Mouse (Mus musculus) liver, postnatal 0 days (tissue): ENCODE results near the gene Gm2174. TPM values are rescaled to one million over a fixed set of nuclear protein-coding genes. Genes with fewer than 3 reads are reported as not detected.

Experiments used
- ATAC-seq: fragments of 200-750 bp; cut with Nextera tagmentation; 2 replicates; pipeline ENCODE4 v1.8.0; 2017; ENCODE audit warnings: mild to moderate bottlenecking, moderate library complexity
- DNase-seq: peaks from one replicate; pipeline ENCODE4 v3.0.0-alpha.2; 2016
- H3K27ac ChIP-seq: fragments of 300-500 bp; sonication (generic); 2 replicates; pipeline ENCODE4 v1.5.1; 2014; ENCODE audit warnings: antibody characterized with exemption, moderate library complexity, mild to moderate bottlenecking, low read depth
- H3K27me3 ChIP-seq: fragments of 300-500 bp; sonication (generic); 2 replicates; pipeline ENCODE4 v1.6.1; 2014; ENCODE audit warnings: low read length, control low read depth, mixed read lengths; ENCODE audit not compliant: insufficient read depth
- H3K36me3 ChIP-seq: fragments of 300-500 bp; sonication (generic); replicated peaks from 2 replicates; pipeline ENCODE4 v1.6.1; 2014; ENCODE audit warnings: mild to moderate bottlenecking, control low read depth, low read length, moderate library complexity, mixed read lengths; ENCODE audit not compliant: insufficient read depth
- H3K4me1 ChIP-seq: fragments of 300-500 bp; sonication (generic); 2 replicates; pipeline ENCODE4 v1.6.1; 2014; ENCODE audit warnings: antibody characterized with exemption, mild to moderate bottlenecking, control low read depth; ENCODE audit not compliant: insufficient read depth
- H3K4me2 ChIP-seq: fragments of 300-500 bp; sonication (generic); 2 replicates; pipeline ENCODE4 v1.6.1; 2014; ENCODE audit warnings: low read depth, mild to moderate bottlenecking, low read length, moderate library complexity, mixed read lengths
- H3K4me3 ChIP-seq: fragments of 300-500 bp; sonication (generic); 2 replicates; pipeline ENCODE4 v1.5.1; 2014; ENCODE audit warnings: low read depth, low read length
- H3K9ac ChIP-seq: fragments of 300-500 bp; sonication (generic); replicated peaks from 2 replicates; pipeline ENCODE4 v1.6.1; 2014; ENCODE audit warnings: mild to moderate bottlenecking, moderate library complexity
- H3K9me3 ChIP-seq: fragments of 300-500 bp; sonication (generic); 2 replicates; pipeline ENCODE4 v1.6.1; 2016; ENCODE audit warnings: mild to moderate bottlenecking, control low read depth, low read length, mixed read lengths
- CTCF ChIP-seq: sonication (generic); IDR thresholded peaks from 2 replicates; pipeline ENCODE4 v1.5.1; 2016; ENCODE audit warnings: antibody characterized with exemption, low read depth
- EP300 ChIP-seq: IDR thresholded peaks from 2 replicates; pipeline ENCODE4 v1.6.1; 2016; ENCODE audit warnings: antibody characterized with exemption, low read depth, mild to moderate bottlenecking
- WGBS: fragments of 180-500 bp; shearing (Covaris S2); extraction: QIAGEN DNeasy Blood & Tissue Kit; methylation state at CpG from one replicate; pipeline ENCODE4 v1.1.7; 2014; ENCODE audit not compliant: insufficient replicate concordance; 5-methylcytosine and 5-hydroxymethylcytosine counted together
- polyA plus RNA-seq: library from polyadenylated mRNA; unstranded; fragments of >200 nt; fragmentation: Nextera tagmentation; extraction: Ambion mirVana; gene quantifications from 2 replicates; pipeline ENCODE4 v1.2.1, GENCODE M21; 2015

Gm2174 gene
- 0.90 TPM in 1 of 2 replicates, not detected in the other for polyA plus RNA-seq

- TF ChIP-seq EP300 (no peak), CTCF (no peak)
- 45% methylated on average over 4 of the region's 4 CpGs for WGBS
- DNase-seq, result no peak
- peak within 1 kb of the TSS; percentile 66 for H3K27ac ChIP-seq
- peak within 1 kb of the TSS; percentile 20; the same call in 1 of the 2 replicates for H3K4me2 ChIP-seq
- no peaks in the 10 kb centered on the region for H3K36me3 ChIP-seq
- no peak within 1 kb of the TSS for H3K9ac ChIP-seq
- peaks cover 10% of the 10 kb centered on the region for H3K4me1 ChIP-seq
- H3K27me3 ChIP-seq, result no peaks in the 10 kb centered on the region
- ATAC-seq, result no peak
- H3K4me3 ChIP-seq, result no peak within 1 kb of the TSS
- no peaks in the 10 kb centered on the region for H3K9me3 ChIP-seq
These were observed at the start of gene Gm2174 for GRCm38 (mm10) chrX:56447524-56448015. Gene Gm2174 (plus strand): TSS chrX:56447965.

GRCm38 (mm10) chrX:56404646-56405045, 43.1 kb upstream of the Gm2174 start:
- no peak for TF ChIP-seq EP300
- TF ChIP-seq CTCF, result no peak

GRCm38 (mm10) chrX:56405482-56405881, 42.3 kb upstream of the Gm2174 start:
- no peak overlapping the region for H3K9ac ChIP-seq
- no peak overlapping the region for H3K27ac ChIP-seq
- ATAC-seq (no peak), DNase-seq (no peak)
- H3K4me2 ChIP-seq, result no peak overlapping the region
- no peaks in the 10 kb centered on the region for H3K27me3 ChIP-seq
- no peaks in the 10 kb centered on the region for H3K9me3 ChIP-seq
- WGBS, result 27% methylated on average over 1 of the region's 1 CpGs
- no peak for TF ChIP-seq CTCF
- TF ChIP-seq EP300, result no peak
- no peak overlapping the region for H3K4me3 ChIP-seq
- H3K36me3 ChIP-seq, result no peaks in the 10 kb centered on the region
- no peaks in the 10 kb centered on the region for H3K4me1 ChIP-seq

More at GRCm38 (mm10) chrX:56404646-56405045, 43.1 kb upstream of the Gm2174 start:
- Histone ChIP-seq H3K9ac (no peak overlapping the region), H3K4me2 (no peak overlapping the region), H3K4me3 (no peak overlapping the region), H3K36me3 (no peaks in the 10 kb centered on the region), H3K27me3 (no peaks in the 10 kb centered on the region), H3K4me1 (no peaks in the 10 kb centered on the region), H3K9me3 (no peaks in the 10 kb centered on the region), H3K27ac (no peak overlapping the region)
- 27% methylated on average over 2 of the region's 2 CpGs for WGBS
- ATAC-seq, result no peak
- no peak for DNase-seq

DNA sequence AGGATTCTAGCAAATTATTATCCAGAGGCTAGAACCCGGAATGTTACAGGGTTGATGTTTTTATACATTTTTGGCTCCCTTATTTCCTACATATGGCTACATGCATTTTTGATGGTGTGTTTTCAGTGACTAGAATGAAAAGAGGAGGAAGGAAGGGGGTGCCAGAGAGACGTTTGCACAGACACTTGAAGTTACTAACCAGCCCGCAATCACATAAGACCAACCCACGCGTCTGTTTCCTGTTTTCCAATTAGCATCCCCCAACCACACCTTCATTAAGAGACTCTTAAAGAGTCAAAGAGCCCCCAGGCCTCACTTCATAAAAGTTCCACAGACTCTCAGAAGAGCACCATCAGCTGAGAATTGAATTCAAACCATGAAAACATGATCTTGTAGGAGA, 41.6 kb upstream of the Gm2174 start:
- 42% methylated on average over 5 of the region's 5 CpGs for WGBS
- no peaks in the 10 kb centered on the region for H3K9me3 ChIP-seq
- no peak overlapping the region for H3K4me2 ChIP-seq
- H3K27me3 ChIP-seq, result no peaks in the 10 kb centered on the region
- TF ChIP-seq CTCF, result no peak
- TF ChIP-seq EP300, result no peak
- H3K9ac ChIP-seq, result no peak overlapping the region
- no peaks in the 10 kb centered on the region for H3K4me1 ChIP-seq
- no peaks in the 10 kb centered on the region for H3K36me3 ChIP-seq
- no peak for DNase-seq
- no peak overlapping the region for H3K27ac ChIP-seq
- ATAC-seq, result no peak
- H3K4me3 ChIP-seq, result no peak overlapping the region

- Histone ChIP-seq H3K4me1 (no peaks in the 10 kb centered on the region), H3K9me3 (no peaks in the 10 kb centered on the region), H3K27ac (no peak overlapping the region), H3K9ac (no peak overlapping the region), H3K4me2 (no peak overlapping the region), H3K27me3 (no peaks in the 10 kb centered on the region), H3K4me3 (no peak overlapping the region), H3K36me3 (no peaks in the 10 kb centered on the region)
- TF ChIP-seq EP300 (no peak), CTCF (no peak)
- ATAC-seq, result no peak
- no peak for DNase-seq
- 42% methylated on average over 3 of the region's 3 CpGs for WGBS
These were observed 31.5 kb upstream of the Gm2174 start for GRCm38 (mm10) chrX:56416277-56416676.

DNA sequence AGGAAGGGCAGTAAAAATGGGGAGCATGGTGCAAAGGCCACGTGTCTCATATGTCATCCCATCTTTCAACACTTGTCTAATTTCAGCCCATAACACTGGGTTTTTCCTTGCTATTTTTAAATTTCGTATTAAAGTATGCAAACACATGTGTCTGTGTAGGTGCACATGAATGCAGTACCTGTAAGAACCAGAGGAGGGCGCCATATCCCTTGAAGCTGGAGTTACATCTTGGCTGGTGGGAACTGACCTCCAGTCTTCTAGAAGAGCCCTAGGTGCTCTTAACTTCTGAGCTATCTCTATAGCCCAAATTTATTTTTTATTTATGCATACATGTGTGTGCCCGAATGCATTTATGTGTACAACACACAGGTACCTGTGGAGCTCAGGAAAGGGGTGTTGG, 30.2 kb upstream of the Gm2174 start:
- Histone ChIP-seq H3K9ac (no peak overlapping the region), H3K4me3 (no peak overlapping the region), H3K4me1 (no peaks in the 10 kb centered on the region), H3K4me2 (no peak overlapping the region), H3K27ac (no peak overlapping the region), H3K27me3 (no peaks in the 10 kb centered on the region), H3K36me3 (no peaks in the 10 kb centered on the region), H3K9me3 (no peaks in the 10 kb centered on the region)
- 61% methylated on average over 4 of the region's 4 CpGs for WGBS
- DNase-seq, result peak; percentile 19
- TF ChIP-seq CTCF (peak; percentile 55), EP300 (no peak)
- ATAC-seq, result no peak

DNA sequence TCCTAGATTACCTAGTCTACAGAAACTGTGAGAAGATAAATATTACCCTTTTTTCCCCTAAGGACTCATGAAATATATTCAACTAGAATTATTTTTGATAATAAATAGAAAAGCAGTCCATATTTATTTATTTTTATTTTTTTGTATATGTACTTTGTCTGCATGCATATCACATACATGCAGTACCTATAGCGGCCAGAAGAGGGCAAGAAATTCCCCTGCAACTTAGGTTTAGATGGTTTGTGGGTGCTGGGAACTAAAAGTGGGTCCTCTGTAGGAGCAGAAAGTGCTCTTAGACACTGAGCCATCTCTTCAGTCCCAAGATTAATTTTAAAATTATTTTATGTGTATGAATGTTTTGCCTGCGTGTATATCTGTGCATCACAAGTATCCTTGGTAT, 17.2 kb upstream of the Gm2174 start:
- Histone ChIP-seq H3K27me3 (no peaks in the 10 kb centered on the region), H3K9ac (no peak overlapping the region), H3K27ac (no peak overlapping the region), H3K4me1 (no peaks in the 10 kb centered on the region), H3K4me2 (no peak overlapping the region), H3K36me3 (no peaks in the 10 kb centered on the region), H3K4me3 (no peak overlapping the region), H3K9me3 (no peaks in the 10 kb centered on the region)
- TF ChIP-seq CTCF, result peak; percentile 57
- TF ChIP-seq EP300, result no peak
- DNase-seq (no peak), ATAC-seq (no peak)
- 49% methylated on average over 2 of the region's 2 CpGs for WGBS
